Mouse (Mus musculus): ENCODE data around the gene Dlk1. TPM values are rescaled to one million over a fixed set of nuclear protein-coding genes. Genes with fewer than 3 reads are reported as not detected.

Gene Dlk1
- polyA plus RNA-seq, 1 experiment from 2014 or later: 140 TPM

DNA sequence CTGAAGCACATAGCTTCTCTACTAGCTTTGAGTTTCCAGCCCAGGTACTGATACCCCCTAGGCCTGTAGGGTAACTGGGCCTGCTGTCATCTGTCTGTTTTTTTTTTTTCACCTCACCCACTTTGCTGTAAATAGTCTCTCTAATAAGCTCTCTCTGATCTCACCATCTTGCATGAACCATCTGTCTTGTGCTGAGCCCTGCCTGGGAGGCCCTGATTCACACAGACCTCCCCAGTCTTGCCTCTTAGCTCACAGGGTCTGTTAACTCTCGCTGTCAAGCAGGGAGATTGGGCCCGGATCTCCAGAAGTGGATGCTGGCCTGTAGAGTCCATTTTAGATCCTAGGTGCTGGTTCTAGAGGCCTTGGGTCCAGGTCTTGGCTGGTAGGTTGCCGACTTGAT, 9.3 kb upstream of the Dlk1 start:
- Histone ChIP-seq H3K9me3 (replicated peaks) (no peaks in the 10 kb centered on the region), H3K4me1 (peaks cover 61% of the 10 kb centered on the region), H3K36me3 (no peaks in the 10 kb centered on the region), H3K4me3 (no peak overlapping the region), H3K4me2 (replicated peaks) (no peak overlapping the region), H3K27me3 (peaks cover 74% of the 10 kb centered on the region), H3K27ac (no peak overlapping the region), H3K9ac (no peak overlapping the region)
- no peak for ATAC-seq (ENCODE audit: low FRiP score)
- 60% methylated on average over 3 of the region's 3 CpGs for WGBS

- Histone ChIP-seq H3K36me3 (no peaks in the 10 kb centered on the region), H3K4me3 (no peak overlapping the region), H3K27me3 (peaks cover 71% of the 10 kb centered on the region), H3K9me3 (replicated peaks) (no peaks in the 10 kb centered on the region), H3K4me1 (peaks cover 54% of the 10 kb centered on the region), H3K27ac (0 out of 2 replicates have a peak overlapping the region, but pooled peaks have one; percentile 23), H3K4me2 (replicated peaks) (no peak overlapping the region), H3K9ac (no peak overlapping the region)
- WGBS: 57% methylated on average over 5 of the region's 5 CpGs
- no peak for ATAC-seq (ENCODE audit: low FRiP score)
These were observed 7.6 kb upstream of the Dlk1 start for GRCm38 (mm10) chr12:109444999-109445398.

DNA sequence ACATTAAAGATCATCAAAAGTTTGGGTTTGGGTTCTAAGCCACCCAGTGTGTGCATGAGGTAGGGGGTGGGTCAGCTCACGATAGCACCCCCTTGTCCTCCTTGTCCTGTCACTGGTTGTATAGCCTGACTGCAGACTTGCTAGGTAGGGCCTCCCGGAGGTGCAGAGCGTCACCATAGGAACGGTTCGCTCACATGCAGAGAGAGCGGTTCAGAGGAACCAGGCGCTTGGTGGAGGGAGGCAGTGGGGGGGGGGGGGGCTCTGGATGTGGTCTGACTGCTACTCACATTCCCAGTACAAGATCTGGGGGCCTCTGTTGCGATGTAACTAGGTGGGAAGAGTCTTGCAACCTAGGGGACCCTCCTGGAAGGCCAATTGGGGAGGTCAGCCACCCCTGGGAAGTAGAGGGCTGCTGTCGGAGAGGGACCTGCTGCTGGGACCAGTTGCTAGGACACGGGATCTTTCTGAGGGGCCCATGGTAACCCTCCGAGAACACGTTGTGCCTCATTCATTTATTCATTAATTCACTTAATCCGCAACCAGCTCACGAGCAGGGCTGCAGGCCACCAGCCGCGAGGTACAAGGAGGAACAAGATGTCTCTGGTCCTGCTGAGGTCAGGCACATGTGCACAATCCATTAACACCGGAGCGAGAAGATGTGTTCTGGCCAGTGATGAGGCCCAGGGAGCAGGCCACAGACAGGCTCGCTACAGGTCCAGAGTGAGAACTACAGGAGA, 7.0 kb upstream of the Dlk1 start:
- Histone ChIP-seq H3K9ac (no peak overlapping the region), H3K36me3 (no peaks in the 10 kb centered on the region), H3K4me1 (peaks cover 58% of the 10 kb centered on the region), H3K27ac (0 out of 2 replicates have a peak overlapping the region, but pooled peaks have one; percentile 23), H3K4me3 (no peak overlapping the region), H3K27me3 (peaks cover 68% of the 10 kb centered on the region), H3K9me3 (replicated peaks) (no peaks in the 10 kb centered on the region), H3K4me2 (replicated peaks) (peak overlapping the region; percentile 38)
- 1% methylated on average over 18 of the region's 19 CpGs for WGBS
- ATAC-seq (ENCODE audit: low FRiP score): peak; percentile 48

- Histone ChIP-seq H3K27me3 (peaks cover 68% of the 10 kb centered on the region), H3K9me3 (replicated peaks) (no peaks in the 10 kb centered on the region), H3K36me3 (no peaks in the 10 kb centered on the region), H3K4me3 (no peak overlapping the region), H3K4me1 (peaks cover 56% of the 10 kb centered on the region), H3K27ac (no peak overlapping the region), H3K4me2 (replicated peaks) (peak overlapping the region; percentile 38), H3K9ac (no peak overlapping the region)
- 6% methylated on average over 18 of the region's 18 CpGs for WGBS
- no peak; the same call in 1 of the 2 replicates for ATAC-seq (ENCODE audit: low FRiP score)
These were observed 6.2 kb upstream of the Dlk1 start for GRCm38 (mm10) chr12:109446236-109446941.

- Histone ChIP-seq H3K27me3 (peaks cover 70% of the 10 kb centered on the region), H3K4me2 (replicated peaks) (peak overlapping the region; percentile 57), H3K36me3 (no peaks in the 10 kb centered on the region), H3K9ac (peak overlapping the region; percentile 44; the same call in 1 of the 2 replicates), H3K4me3 (peak overlapping the region; percentile 28), H3K27ac (peak overlapping the region; percentile 64), H3K9me3 (replicated peaks) (no peaks in the 10 kb centered on the region), H3K4me1 (peaks cover 59% of the 10 kb centered on the region)
- 0 out of 2 replicates have a peak, but pooled peaks have one; percentile 36 for ATAC-seq (ENCODE audit: low FRiP score)
- WGBS: under 1% methylated on average over 28 of the region's 30 CpGs
These were observed 2.9 kb upstream of the Dlk1 start for GRCm38 (mm10) chr12:109449421-109450411.

DNA sequence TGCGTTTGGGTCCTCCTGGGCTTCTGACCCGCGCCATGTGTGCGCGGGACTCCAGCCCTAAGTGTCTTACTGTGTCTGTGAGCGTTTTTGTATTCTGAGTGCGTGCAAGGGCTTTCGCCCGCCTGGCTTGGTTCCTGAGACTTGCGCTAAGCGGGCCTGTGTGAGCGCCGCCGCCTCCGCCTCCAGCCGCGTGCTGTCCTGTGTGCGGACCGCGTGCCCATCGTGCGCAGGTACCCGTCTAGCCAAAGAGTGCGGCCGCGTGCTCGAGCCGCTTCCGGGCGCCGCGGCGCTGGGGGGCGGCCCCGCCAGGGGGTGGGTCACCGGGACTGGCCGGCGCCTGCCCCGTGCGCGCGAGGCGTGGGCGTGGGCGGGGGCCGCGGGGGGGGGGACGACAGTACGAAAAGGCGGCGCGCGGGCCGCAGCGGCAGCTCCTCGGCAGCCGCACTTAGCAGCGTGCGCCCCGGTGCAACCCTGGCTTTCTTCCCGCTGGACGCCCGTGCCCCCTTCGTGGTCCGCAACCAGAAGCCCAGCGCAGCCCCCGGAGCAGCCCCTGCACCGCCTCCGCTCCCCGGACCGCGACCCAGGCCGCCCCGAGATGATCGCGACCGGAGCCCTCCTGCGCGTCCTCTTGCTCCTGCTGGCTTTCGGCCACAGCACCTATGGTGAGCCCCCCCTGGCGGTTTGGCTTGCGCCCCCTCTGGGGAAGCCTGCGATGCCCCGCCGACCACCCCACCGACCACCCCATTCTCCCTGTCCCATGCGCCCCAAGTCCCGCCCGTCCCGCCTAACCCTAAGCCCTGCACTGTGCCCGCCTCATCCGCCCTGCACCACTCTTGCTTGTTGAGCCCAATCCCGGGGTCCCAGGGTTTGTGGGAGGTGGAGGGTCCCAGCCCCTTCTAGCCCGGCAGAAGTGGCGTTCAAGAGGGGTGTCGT, 708 bp downstream of the Dlk1 start:
- H3K27me3 ChIP-seq: peaks cover 83% of the 10 kb centered on the region
- ATAC-seq (ENCODE audit: low FRiP score): peak; percentile 42; the same call in 1 of the 2 replicates
- peaks cover 73% of the 10 kb centered on the region for H3K4me1 ChIP-seq
- H3K4me3 ChIP-seq: peak overlapping the region; percentile 49
- under 1% methylated on average over 73 of the region's 96 CpGs for WGBS
- peak overlapping the region; percentile 82 for H3K4me2 ChIP-seq (replicated peaks)
- peak overlapping the region; percentile 45 for H3K27ac ChIP-seq
- peak overlapping the region; percentile 72 for H3K9ac ChIP-seq
- H3K9me3 ChIP-seq (replicated peaks): no peaks in the 10 kb centered on the region
- no peaks in the 10 kb centered on the region for H3K36me3 ChIP-seq

DNA sequence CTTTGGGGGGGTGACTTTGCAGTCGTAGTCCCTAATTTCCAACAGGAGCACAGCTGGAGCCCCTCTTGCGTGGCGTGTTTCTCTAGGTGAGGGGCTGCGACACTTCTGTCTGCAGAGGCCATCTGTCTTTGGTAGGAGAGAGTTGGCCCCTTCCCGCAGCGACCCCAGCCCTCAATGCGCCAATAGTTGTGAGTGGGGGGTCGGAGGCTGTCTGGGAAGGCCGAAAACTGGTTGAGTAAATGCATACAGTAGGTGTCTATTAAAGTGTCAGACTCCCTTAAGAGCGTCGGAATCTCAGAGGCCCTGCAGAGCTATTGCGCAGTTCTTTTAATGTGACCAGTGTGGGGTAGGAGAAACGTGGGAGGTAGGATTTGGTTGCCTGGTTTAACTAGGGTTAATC, 1.5 kb downstream of the Dlk1 start:
- Histone ChIP-seq H3K4me2 (replicated peaks) (peak overlapping the region; percentile 82), H3K36me3 (no peaks in the 10 kb centered on the region), H3K4me1 (peaks cover 81% of the 10 kb centered on the region), H3K27ac (0 out of 2 replicates have a peak overlapping the region, but pooled peaks have one; percentile 37), H3K27me3 (peaks cover 80% of the 10 kb centered on the region), H3K4me3 (peak overlapping the region; percentile 49), H3K9me3 (replicated peaks) (no peaks in the 10 kb centered on the region), H3K9ac (peak overlapping the region; percentile 72; the same call in 1 of the 2 replicates)
- no peak for ATAC-seq (ENCODE audit: low FRiP score)
- WGBS: 6% methylated on average over 13 of the region's 13 CpGs

GRCm38 (mm10) chr12:109456531-109457202, 4.0 kb downstream of the Dlk1 start:
- no peak for ATAC-seq (ENCODE audit: low FRiP score)
- WGBS: 17% methylated on average over 9 of the region's 9 CpGs
- Histone ChIP-seq H3K4me2 (replicated peaks) (peak overlapping the region; percentile 82), H3K4me3 (no peak overlapping the region), H3K27me3 (peaks cover 86% of the 10 kb centered on the region), H3K4me1 (peaks cover 72% of the 10 kb centered on the region), H3K36me3 (no peaks in the 10 kb centered on the region), H3K9me3 (replicated peaks) (no peaks in the 10 kb centered on the region), H3K9ac (peak overlapping the region; percentile 36), H3K27ac (peak overlapping the region; percentile 60)

- WGBS: 29% methylated on average over 8 of the region's 8 CpGs
- no peak for ATAC-seq (ENCODE audit: low FRiP score)
- H3K4me1 ChIP-seq: peaks cover 64% of the 10 kb centered on the region
- no peaks in the 10 kb centered on the region for H3K36me3 ChIP-seq
- H3K27me3 ChIP-seq: peaks cover 74% of the 10 kb centered on the region
- H3K9me3 ChIP-seq (replicated peaks): no peaks in the 10 kb centered on the region
- H3K4me3 ChIP-seq: no peak overlapping the region
- 0 out of 2 replicates have a peak overlapping the region, but pooled peaks have one; percentile 18 for H3K27ac ChIP-seq
- H3K9ac ChIP-seq: no peak overlapping the region
- H3K4me2 ChIP-seq (replicated peaks): no peak overlapping the region; the same call in 1 of the 2 replicates
These were observed 5.2 kb downstream of the Dlk1 start for GRCm38 (mm10) chr12:109457836-109458235.

- Histone ChIP-seq H3K36me3 (no peaks in the 10 kb centered on the region), H3K4me2 (replicated peaks) (peak overlapping the region; percentile 32; the same call in 1 of the 2 replicates), H3K9ac (no peak overlapping the region), H3K4me1 (peaks cover 55% of the 10 kb centered on the region), H3K27me3 (peaks cover 70% of the 10 kb centered on the region), H3K4me3 (no peak overlapping the region), H3K27ac (0 out of 2 replicates have a peak overlapping the region, but pooled peaks have one; percentile 23), H3K9me3 (replicated peaks) (no peaks in the 10 kb centered on the region)
- ATAC-seq (ENCODE audit: low FRiP score): peak; percentile 53; the same call in 1 of the 2 replicates
- 10% methylated on average over 10 of the region's 10 CpGs for WGBS
These were observed 6.3 kb downstream of the Dlk1 start for GRCm38 (mm10) chr12:109458896-109459295.

Data from hindbrain, embryonic 12.5 days (tissue).